Mouse (Mus musculus) brain, embryonic 14.5 days (tissue): Measurements from ENCODE around the gene Blmh.

Source experiments
- CTCF ChIP-seq: fragments of 200-500 bp; IDR thresholded peaks from 2 replicates; pipeline ENCODE4 v1.5.1; 2012; ENCODE audit warnings: inconsistent platforms, mild to moderate bottlenecking, moderate library complexity, borderline replicate concordance; ENCODE audit not compliant: insufficient read depth, insufficient read length; ENCODE audit errors: extremely low read depth
- POLR2A ChIP-seq: fragments of 200-500 bp; IDR thresholded peaks from 2 replicates; pipeline ENCODE4 v1.6.1; 2012; ENCODE audit warnings: mild to moderate bottlenecking, inconsistent platforms, borderline replicate concordance; ENCODE audit not compliant: poor library complexity, insufficient read depth, insufficient read length, severe bottlenecking; ENCODE audit errors: extremely low read depth

DNA sequence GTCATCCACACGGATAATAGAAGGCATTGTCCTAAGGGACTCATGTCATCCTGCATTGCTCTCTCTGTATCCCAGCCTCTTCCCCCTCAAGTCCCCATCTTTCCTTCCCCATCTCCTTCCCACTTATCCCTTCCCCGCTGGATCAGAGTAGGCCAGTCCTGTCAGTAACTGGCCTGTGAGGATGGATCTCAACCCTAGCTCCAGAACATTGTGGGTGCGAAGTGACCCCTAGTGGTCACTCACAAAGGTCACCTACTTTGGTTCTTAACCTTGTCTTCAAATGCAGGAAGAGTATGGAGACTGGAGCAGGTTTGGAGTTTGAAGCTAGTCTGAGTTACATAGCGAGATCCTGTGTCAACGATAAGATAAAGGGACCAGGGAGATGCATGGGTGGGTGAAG is 30.4 kb upstream of the Blmh start:
- no peak for TF ChIP-seq POLR2A
- TF ChIP-seq CTCF: peak; percentile 58; the same call in 1 of the 2 replicates
